Mouse (Mus musculus): ENCODE measurements around the gene Gm20388. TPM values are rescaled to one million over a fixed set of nuclear protein-coding genes. Genes with fewer than 3 reads are reported as not detected.

Gm20388 gene
- polyA plus RNA-seq, 1 experiment from 2014 or later: 5.3 TPM

- DNase-seq (ENCODE audit: low spot score) (no peak), ATAC-seq (replicated peaks; ENCODE audit: low FRiP score) (no peak)
- no peak overlapping the region for H3K4me2 ChIP-seq
- no peaks in the 10 kb centered on the region for H3K9me3 ChIP-seq (ENCODE audit: control insufficient read depth, low read length)
- H3K9ac ChIP-seq (ENCODE audit: low read depth, low read length): no peak overlapping the region
- H3K36me3 ChIP-seq (ENCODE audit: control insufficient read depth, insufficient read depth, low read length): peaks cover 36% of the 10 kb centered on the region
- no peak overlapping the region for H3K27ac ChIP-seq (ENCODE audit: low read depth, low read length)
- H3K4me1 ChIP-seq (replicated peaks; ENCODE audit: control insufficient read depth, insufficient read depth, low read length): no peaks in the 10 kb centered on the region
- no peaks in the 10 kb centered on the region for H3K27me3 ChIP-seq (replicated peaks; ENCODE audit: control insufficient read depth, insufficient read depth, low read length)
- 89% methylated on average over 6 of the region's 6 CpGs for WGBS
- no peak overlapping the region for H3K4me3 ChIP-seq (ENCODE audit: low read depth, low read length)
Observed at GRCm38 (mm10) chr8:122395291-122395690, 2484.7 kb downstream of the Gm20388 start.

DNA sequence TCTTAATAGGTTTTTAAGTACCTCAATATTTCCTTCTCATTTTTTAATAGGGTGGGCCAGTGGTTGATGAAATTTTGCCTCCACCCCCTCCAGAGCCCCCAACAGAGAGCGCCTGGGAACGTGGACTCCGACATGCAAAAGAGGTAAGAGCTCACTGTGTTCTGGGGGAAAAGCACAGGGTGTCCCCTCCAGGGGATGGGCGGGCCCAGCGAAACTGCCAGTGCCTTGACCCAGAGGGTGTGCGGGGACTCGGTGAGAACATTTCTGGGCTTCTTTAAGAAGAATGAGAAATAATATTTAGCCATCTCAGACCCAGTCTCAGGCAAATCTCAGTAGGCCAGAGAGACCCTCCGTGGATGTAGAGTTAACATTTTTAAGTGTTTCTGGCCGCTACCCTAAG, 2487.5 kb downstream of the Gm20388 start:
- no peaks in the 10 kb centered on the region for H3K27me3 ChIP-seq (replicated peaks; ENCODE audit: control insufficient read depth, insufficient read depth, low read length)
- DNase-seq (ENCODE audit: low spot score) (no peak), ATAC-seq (replicated peaks; ENCODE audit: low FRiP score) (no peak)
- WGBS: 92% methylated on average over 9 of the region's 9 CpGs
- H3K4me1 ChIP-seq (replicated peaks; ENCODE audit: control insufficient read depth, insufficient read depth, low read length): no peaks in the 10 kb centered on the region
- H3K9ac ChIP-seq (ENCODE audit: low read depth, low read length): no peak overlapping the region
- no peak overlapping the region for H3K4me3 ChIP-seq (ENCODE audit: low read depth, low read length)
- no peak overlapping the region for H3K27ac ChIP-seq (ENCODE audit: low read depth, low read length)
- no peaks in the 10 kb centered on the region for H3K9me3 ChIP-seq (ENCODE audit: control insufficient read depth, low read length)
- peaks cover 48% of the 10 kb centered on the region for H3K36me3 ChIP-seq (ENCODE audit: control insufficient read depth, insufficient read depth, low read length)
- H3K4me2 ChIP-seq: no peak overlapping the region

GRCm38 (mm10) chr8:122405146-122405805, 2494.6 kb downstream of the Gm20388 start:
- Histone ChIP-seq H3K27ac (ENCODE audit: low read depth, low read length) (0 out of 2 replicates have a peak overlapping the region, but pooled peaks have one; percentile 5), H3K4me2 (no peak overlapping the region), H3K4me3 (ENCODE audit: low read depth, low read length) (no peak overlapping the region), H3K4me1 (replicated peaks; ENCODE audit: control insufficient read depth, insufficient read depth, low read length) (peaks cover 9% of the 10 kb centered on the region), H3K27me3 (replicated peaks; ENCODE audit: control insufficient read depth, insufficient read depth, low read length) (no peaks in the 10 kb centered on the region), H3K9me3 (ENCODE audit: control insufficient read depth, low read length) (no peaks in the 10 kb centered on the region), H3K9ac (ENCODE audit: low read depth, low read length) (no peak overlapping the region), H3K36me3 (ENCODE audit: control insufficient read depth, insufficient read depth, low read length) (peaks cover 70% of the 10 kb centered on the region)
- ATAC-seq (replicated peaks; ENCODE audit: low FRiP score) (peak; percentile 63; the same call in 1 of the 2 replicates), DNase-seq (ENCODE audit: low spot score) (no peak)
- WGBS: 51% methylated on average over 9 of the region's 9 CpGs

- DNase-seq (ENCODE audit: low spot score) (no peak), ATAC-seq (replicated peaks; ENCODE audit: low FRiP score) (no peak)
- Histone ChIP-seq H3K9ac (ENCODE audit: low read depth, low read length) (no peak overlapping the region), H3K9me3 (ENCODE audit: control insufficient read depth, low read length) (no peaks in the 10 kb centered on the region), H3K4me3 (ENCODE audit: low read depth, low read length) (no peak overlapping the region), H3K4me2 (no peak overlapping the region), H3K27ac (ENCODE audit: low read depth, low read length) (no peak overlapping the region), H3K36me3 (ENCODE audit: control insufficient read depth, insufficient read depth, low read length) (peaks cover 76% of the 10 kb centered on the region), H3K27me3 (replicated peaks; ENCODE audit: control insufficient read depth, insufficient read depth, low read length) (no peaks in the 10 kb centered on the region), H3K4me1 (replicated peaks; ENCODE audit: control insufficient read depth, insufficient read depth, low read length) (peaks cover 9% of the 10 kb centered on the region)
- WGBS: 92% methylated on average over 7 of the region's 7 CpGs
Observed at GRCm38 (mm10) chr8:122407678-122408077, 2497.0 kb downstream of the Gm20388 start.

DNA sequence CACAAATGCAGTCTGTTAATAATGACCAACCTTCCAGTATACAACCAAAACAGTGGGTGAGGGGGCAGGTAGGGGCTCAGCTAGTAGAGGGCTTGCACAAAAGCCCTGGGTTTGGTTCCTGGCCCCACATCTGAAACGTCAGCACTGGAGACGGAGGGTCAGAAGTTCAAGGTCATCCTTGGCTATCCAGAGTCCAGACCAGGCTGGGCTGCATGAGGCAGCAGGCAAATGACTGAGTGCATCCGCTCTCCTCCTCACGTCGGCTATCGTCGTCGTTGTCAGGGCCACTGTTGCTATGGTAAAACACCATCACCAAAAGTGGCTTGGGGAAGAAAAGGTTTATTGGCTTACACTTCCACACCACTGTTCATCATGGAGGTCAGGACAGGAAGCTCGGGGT, 2503.7 kb downstream of the Gm20388 start:
- WGBS: 86% methylated on average over 9 of the region's 9 CpGs
- Histone ChIP-seq H3K27me3 (replicated peaks; ENCODE audit: control insufficient read depth, insufficient read depth, low read length) (no peaks in the 10 kb centered on the region), H3K9me3 (ENCODE audit: control insufficient read depth, low read length) (no peaks in the 10 kb centered on the region), H3K36me3 (ENCODE audit: control insufficient read depth, insufficient read depth, low read length) (peaks cover 76% of the 10 kb centered on the region), H3K27ac (ENCODE audit: low read depth, low read length) (no peak overlapping the region), H3K9ac (ENCODE audit: low read depth, low read length) (no peak overlapping the region), H3K4me2 (no peak overlapping the region), H3K4me3 (ENCODE audit: low read depth, low read length) (no peak overlapping the region), H3K4me1 (replicated peaks; ENCODE audit: control insufficient read depth, insufficient read depth, low read length) (no peaks in the 10 kb centered on the region)
- ATAC-seq (replicated peaks; ENCODE audit: low FRiP score): no peak
- no peak for DNase-seq (ENCODE audit: low spot score)

DNA sequence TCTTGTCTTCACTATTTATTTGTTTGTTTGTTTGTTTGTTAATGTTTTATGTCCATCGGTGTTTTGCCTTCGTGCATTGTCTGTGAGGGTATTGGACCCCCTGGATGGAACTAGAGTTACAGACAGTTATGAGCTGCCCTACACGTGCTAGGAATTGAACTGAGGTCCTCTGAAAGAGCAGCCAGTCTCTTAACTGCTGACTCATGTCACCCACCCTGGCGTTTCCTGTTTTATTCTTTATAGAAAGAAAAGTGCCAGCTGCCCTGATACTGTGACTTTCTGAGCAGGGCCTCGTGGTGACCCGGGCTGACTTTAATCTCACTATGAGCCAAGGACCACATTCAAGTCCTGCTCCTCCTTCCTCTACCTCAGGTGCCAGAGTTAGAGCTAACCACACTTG, 2504.9 kb downstream of the Gm20388 start:
- 78% methylated on average over 6 of the region's 6 CpGs for WGBS
- no peaks in the 10 kb centered on the region for H3K27me3 ChIP-seq (replicated peaks; ENCODE audit: control insufficient read depth, insufficient read depth, low read length)

GRCm38 (mm10) chr8:122419881-122420555, 2509.4 kb downstream of the Gm20388 start:
- H3K36me3 ChIP-seq (ENCODE audit: control insufficient read depth, insufficient read depth, low read length): peaks cover 26% of the 10 kb centered on the region
- no peak overlapping the region for H3K27ac ChIP-seq (ENCODE audit: low read depth, low read length)
- no peaks in the 10 kb centered on the region for H3K27me3 ChIP-seq (replicated peaks; ENCODE audit: control insufficient read depth, insufficient read depth, low read length)
- DNase-seq (ENCODE audit: low spot score) (no peak), ATAC-seq (replicated peaks; ENCODE audit: low FRiP score) (no peak)
- H3K9me3 ChIP-seq (ENCODE audit: control insufficient read depth, low read length): no peaks in the 10 kb centered on the region
- H3K9ac ChIP-seq (ENCODE audit: low read depth, low read length): no peak overlapping the region
- no peak overlapping the region for H3K4me2 ChIP-seq
- 76% methylated on average over 9 of the region's 9 CpGs for WGBS
- no peak overlapping the region for H3K4me3 ChIP-seq (ENCODE audit: low read depth, low read length)
- no peaks in the 10 kb centered on the region for H3K4me1 ChIP-seq (replicated peaks; ENCODE audit: control insufficient read depth, insufficient read depth, low read length)

More for the DNA sequence above, 2504.9 kb downstream of the Gm20388 start:
- Histone ChIP-seq H3K27ac (ENCODE audit: low read depth, low read length) (no peak overlapping the region), H3K9ac (ENCODE audit: low read depth, low read length) (no peak overlapping the region), H3K4me1 (replicated peaks; ENCODE audit: control insufficient read depth, insufficient read depth, low read length) (no peaks in the 10 kb centered on the region), H3K9me3 (ENCODE audit: control insufficient read depth, low read length) (no peaks in the 10 kb centered on the region), H3K4me2 (no peak overlapping the region), H3K4me3 (ENCODE audit: low read depth, low read length) (no peak overlapping the region), H3K36me3 (ENCODE audit: control insufficient read depth, insufficient read depth, low read length) (peaks cover 65% of the 10 kb centered on the region)
- ATAC-seq (replicated peaks; ENCODE audit: low FRiP score) (no peak), DNase-seq (ENCODE audit: low spot score) (no peak)

DNA sequence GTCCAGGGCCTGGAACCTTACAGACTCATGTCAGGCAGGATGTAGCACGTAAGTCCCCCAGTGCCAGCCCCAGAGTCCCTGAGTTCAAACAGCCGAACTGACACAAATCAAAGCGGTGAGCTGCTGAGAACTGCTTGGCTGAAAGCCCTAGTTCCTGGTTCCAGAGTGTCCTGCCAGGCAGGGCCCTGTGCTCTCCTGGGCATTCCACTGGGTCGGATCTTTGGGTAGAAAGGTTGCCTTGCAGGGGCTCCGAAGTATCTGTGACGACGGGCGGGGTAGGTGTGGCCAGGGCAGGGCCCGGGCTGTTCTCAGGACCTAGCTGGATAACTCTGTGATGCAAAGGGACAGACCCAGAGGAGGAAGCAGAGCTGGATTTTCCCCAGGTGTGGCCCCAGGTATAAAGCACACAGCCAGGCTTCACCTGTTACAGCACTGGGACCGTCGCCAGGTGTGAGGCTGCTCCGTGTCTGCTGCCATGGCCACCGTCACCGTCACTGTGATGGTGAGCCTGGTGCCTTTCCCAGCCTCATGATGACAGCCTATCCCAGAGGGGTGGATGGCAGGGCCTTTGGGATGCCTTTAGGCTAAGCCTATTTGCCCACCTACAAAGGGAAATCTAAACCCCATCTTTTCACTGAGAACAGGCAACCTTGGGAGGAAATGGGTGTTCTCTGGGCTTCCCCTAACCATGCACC, 2510.9 kb downstream of the Gm20388 start, which contains the start of gene Il17c:
Gene Il17c (plus strand): TSS at position 645 of the 695 bp plus-strand sequence.
- DNase-seq (ENCODE audit: low spot score): no peak
- no peak within 1 kb of the TSS for H3K4me3 ChIP-seq (ENCODE audit: low read depth, low read length)
- H3K4me1 ChIP-seq (replicated peaks; ENCODE audit: control insufficient read depth, insufficient read depth, low read length): no peaks in the 10 kb centered on the region
- ATAC-seq (replicated peaks; ENCODE audit: low FRiP score): no peak
- WGBS: 78% methylated on average over 14 of the region's 14 CpGs
- H3K27me3 ChIP-seq (replicated peaks; ENCODE audit: control insufficient read depth, insufficient read depth, low read length): no peaks in the 10 kb centered on the region
- no peak within 1 kb of the TSS for H3K4me2 ChIP-seq
- H3K9me3 ChIP-seq (ENCODE audit: control insufficient read depth, low read length): no peaks in the 10 kb centered on the region
- no peak within 1 kb of the TSS for H3K27ac ChIP-seq (ENCODE audit: low read depth, low read length)
- peaks cover 16% of the 10 kb centered on the region for H3K36me3 ChIP-seq (ENCODE audit: control insufficient read depth, insufficient read depth, low read length)
- no peak within 1 kb of the TSS for H3K9ac ChIP-seq (ENCODE audit: low read depth, low read length)
